Mouse (Mus musculus) liver, embryonic 14.5 days (tissue): ENCODE data around the gene Plcl2.
"Not testable (repeated sequence)": the region's sequence is repeated elsewhere in the genome, so short reads cannot be mapped to it uniquely, and the experiment has no call there.

Experiments used
- CTCF ChIP-seq: IDR thresholded peaks from 2 replicates; pipeline ENCODE4 v1.5.1; 2016; ENCODE audit warnings: antibody characterized with exemption, low read depth, control low read depth
- EP300 ChIP-seq: IDR thresholded peaks from 2 replicates; pipeline ENCODE4 v1.6.1; 2016; ENCODE audit warnings: antibody characterized with exemption, low read depth

DNA sequence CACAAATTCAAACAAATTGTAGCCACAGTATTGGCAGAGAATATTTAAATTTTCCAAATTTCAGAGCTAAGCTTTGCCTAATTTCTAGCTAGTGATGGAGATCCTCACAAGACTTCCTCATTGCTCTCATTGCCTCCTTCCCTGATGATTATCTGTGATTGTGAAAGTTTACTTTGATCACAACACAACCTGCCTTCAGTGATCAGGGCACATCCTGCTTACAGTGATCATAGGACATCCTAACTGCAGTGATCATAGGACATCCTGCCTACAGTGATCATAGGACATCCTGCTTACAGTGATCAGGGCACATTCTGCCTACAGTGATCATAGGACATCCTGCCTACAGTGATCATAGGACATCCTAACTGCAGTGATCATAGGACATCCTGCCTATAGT, 121.8 kb downstream of the Plcl2 start:
- TF ChIP-seq CTCF, EP300: not testable (repeated sequence)
